Mouse (Mus musculus) urinary bladder, postnatal 25 days (tissue): ENCODE data around the gene Agfg2.
"Not testable (repeated sequence)": the region's sequence is repeated elsewhere in the genome, so short reads cannot be mapped to it uniquely, and the experiment has no call there.

Source experiments
- DNase-seq: peaks from one replicate; pipeline ENCODE4 v3.0.0; 2022; ENCODE audit warnings: low spot score

Agfg2 gene

GRCm38 (mm10) chr5:137684294-137685123 lies at the start of gene Agfg2:
Agfg2 (minus strand) TSS chr5:137684726.
- peak; percentile 92 for DNase-seq

GRCm38 (mm10) chr5:137733638-137734288 lies 49.2 kb upstream of the Agfg2 start:
- no peak for DNase-seq

DNA sequence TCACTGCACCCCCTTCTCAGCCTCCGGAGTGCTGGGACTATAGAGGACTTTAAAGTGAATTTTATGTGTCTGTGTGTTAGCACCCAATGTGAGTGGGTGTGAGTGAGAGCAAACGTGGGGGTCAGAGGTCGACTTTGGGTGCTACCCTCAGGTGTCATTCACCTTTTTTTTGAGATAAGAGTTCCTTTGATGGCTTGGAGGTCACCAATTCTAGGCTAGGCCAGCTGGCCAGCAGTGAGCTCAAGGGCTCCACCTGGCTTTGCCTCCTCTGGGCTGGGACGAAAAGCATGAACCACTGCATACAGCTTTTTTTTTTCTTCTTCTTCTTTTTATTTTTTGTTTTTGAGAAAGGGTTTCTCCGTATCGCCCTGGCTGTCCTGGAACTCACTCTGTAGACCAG lies 42.2 kb upstream of the Agfg2 start:
- DNase-seq = no peak

DNA sequence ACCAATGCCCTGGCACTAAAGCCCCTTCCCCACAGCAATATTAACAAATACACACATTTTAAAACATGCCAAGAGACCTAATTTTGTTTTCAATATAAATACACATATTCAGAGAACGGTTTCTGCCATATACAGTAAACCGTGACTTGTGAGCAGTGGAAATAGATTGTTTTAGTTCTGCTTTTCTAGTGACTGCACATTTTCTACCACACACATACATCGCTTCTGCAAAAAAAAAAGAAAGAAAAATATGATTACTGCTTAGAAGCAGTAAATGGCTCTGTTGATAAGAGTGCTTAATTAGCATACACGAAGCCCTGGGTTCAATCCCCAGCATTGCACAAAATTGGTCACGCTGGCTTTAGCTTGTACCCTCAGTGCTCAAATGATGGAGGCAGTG lies 39.3 kb upstream of the Agfg2 start:
- no peak for DNase-seq

- not testable (repeated sequence) for DNase-seq
Measured at GRCm38 (mm10) chr5:137720558-137721164, 36.1 kb upstream of the Agfg2 start.

GRCm38 (mm10) chr5:137719088-137719487 lies 34.6 kb upstream of the Agfg2 start:
- DNase-seq = no peak

DNA sequence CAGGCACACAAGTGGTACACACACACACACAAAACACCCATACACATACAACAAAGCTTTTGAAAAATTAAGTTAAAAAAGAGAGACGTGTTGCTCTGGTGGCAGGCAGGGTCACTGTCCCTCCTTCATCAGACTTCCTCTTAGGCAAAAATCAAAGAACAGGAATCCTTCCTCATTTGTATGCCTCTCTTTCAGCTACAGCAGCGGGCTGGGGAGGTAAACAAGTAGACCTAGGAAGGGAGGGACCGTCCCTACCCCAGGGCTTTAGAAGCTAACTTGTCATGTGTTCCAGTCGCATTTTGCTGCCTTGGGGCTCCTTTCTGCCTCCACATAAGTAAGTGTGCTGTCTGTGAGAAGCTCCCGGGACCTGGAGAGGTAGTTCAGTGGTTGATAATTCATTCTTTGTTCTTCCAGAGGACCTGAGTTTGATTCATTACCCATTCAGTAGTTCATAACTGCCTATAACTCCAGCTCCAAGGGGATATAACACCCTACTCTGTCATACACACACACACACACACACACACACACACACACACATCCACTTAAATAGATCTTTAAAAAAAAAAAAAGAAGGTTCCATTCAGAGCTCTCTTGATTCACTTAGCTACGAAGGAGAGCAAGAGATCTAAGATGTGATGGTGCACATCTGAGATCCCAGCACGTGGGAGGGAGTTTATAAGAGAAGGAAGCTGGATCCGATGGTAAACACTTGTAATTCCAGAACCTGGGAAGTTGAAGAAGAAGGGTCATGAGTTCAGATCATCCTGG lies 33.7 kb upstream of the Agfg2 start:
- DNase-seq = no peak

GRCm38 (mm10) chr5:137715685-137716084 lies 31.2 kb upstream of the Agfg2 start:
- no peak for DNase-seq

DNA sequence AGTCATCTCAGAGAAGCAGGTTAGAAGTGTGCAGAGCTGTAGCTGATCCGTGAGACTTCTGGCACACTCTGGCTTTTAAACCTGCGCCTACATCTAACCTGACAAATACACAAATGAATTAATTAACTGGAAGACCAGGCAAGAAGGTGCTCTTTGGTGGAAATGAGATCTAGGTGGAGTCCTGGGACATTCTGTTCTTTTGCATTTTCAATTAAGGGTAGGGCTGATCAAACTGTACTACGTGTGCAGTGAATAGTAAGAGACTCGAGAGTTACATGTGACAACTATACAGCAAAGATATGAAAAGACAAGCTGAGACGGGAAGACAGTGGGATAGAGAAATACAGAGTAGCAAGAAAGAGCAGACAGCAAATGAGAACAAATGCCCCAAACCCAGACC lies 28.9 kb upstream of the Agfg2 start:
- DNase-seq = no peak

DNA sequence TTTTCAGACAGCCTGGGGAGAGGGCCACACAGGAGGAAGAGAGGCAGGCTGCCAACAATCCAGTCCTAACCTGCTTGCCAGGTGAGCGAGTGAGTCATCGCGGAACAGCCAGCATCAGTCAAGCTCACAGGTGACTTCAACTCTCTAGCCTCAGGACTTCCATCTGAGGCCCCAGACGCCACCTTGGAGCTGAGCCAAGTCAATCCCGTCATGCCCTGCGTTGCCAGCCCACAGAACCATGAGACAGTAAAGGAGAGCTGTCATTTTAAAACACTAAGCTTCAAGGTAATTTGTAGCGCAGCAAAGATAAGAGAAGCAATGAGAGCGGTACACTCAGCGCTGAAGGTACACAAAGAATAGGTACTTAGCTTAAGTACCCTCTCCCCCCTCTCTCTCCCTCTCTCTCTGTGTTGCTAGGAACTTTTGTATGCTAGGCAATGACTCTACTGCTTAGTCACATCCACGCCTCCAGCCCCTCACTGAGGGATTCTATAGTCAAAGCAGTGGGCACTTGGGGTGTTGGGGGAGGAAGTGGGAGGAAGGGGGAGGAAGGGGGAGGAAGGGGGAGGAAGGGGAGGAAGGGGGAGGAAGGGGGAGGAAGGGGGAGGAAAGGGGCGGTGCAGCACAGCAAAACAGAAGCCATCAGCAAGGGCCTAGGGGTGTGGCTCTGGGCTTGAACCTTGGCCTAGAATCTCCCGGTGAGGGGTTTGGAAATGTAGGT lies 22.5 kb upstream of the Agfg2 start:
- peak; percentile 82 for DNase-seq

DNA sequence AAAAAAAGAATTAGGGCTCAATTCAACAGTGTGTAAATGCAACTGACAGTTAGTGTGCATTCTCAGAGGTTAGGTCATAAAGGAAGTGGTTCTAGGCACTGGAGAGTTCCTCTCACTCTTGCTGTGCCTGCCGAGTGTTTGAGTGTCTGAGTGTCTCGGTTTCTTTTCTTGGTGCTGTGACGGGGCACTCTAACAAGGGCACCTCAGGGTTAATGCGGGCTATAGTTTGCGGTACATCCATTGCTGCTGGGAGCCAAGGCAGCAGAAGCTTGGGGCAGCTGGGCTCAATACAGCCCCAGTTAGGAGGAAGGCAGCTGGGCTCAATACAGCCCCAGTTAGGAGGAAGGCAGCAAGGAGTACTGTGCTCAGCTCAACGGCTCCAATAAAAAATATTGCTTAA lies 20.7 kb upstream of the Agfg2 start:
- no peak for DNase-seq

- DNase-seq = no peak
Measured at GRCm38 (mm10) chr5:137699850-137700249, 15.3 kb upstream of the Agfg2 start.

DNA sequence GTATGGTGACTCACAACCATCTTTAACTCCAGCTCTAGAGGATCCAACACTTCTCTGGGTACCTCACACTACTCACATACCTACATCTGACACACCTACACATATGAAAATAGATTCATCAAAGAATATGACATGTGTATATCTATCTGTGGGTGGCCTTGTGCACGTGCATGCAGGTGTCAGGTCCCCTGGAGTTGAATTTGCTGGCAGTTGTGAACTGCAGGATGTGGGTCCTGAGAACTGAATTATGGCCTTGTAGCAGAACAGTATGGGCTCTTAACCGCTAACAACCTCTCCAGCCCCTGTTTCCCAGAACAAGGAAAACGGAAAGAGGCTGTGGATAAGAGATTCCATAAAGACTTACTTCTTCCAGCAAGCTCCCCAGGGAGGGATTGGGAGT lies 14.6 kb upstream of the Agfg2 start:
- no peak for DNase-seq

DNA sequence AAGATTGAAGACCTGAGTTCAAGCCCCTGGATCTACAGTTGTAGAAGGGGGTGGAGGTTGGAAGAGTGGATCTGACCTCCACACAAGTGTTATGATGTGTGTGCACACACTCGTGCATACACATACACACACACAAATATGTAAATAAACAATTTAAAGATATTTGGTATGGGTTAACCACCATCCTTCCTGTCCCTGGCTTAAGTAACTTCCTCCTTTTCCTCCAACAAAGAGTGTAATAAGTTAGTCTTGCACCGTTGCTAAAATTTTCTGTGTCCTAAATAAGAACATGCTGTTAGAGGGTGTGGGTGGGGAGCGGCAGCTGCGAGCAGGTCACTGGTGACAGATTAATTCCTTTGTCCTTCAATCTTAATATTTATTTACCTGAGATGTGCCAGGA lies 11.4 kb upstream of the Agfg2 start:
- no peak for DNase-seq

DNA sequence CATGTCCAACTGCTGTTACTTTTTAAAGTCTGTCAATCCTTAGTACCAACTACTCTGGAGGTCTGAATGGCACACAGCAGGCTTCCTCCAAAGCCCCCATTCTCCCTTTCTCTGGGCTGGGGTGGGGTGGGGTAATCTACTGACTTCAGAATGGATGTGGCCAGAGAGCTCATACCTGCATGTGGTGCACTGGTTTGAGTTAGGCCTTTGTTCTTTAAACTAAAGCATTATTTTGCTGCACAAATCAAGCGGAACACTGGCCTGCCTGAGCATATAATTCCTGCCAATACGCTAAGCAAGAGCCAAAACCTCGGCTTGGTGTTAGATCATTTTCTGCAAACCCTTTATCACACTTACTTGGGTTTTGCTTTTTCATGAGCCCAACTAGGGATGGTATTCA lies 10.3 kb upstream of the Agfg2 start:
- DNase-seq = no peak

DNA sequence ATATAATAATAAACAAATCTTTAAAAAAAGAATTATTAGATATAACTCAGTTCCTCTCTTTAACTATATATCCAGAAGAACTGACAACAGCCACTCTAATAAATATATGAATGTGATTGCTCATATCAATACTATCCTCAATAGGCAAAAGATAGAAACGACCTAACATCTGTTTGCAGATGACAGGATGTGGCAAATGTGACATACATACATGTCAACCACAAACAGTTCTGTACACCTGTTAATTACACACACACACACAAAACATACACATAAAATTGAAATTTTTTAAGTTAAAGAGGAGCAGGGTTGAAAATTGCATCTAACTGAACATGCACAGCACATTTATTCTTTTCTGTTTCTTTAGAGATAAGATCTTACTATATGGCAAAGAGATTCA lies 7.4 kb upstream of the Agfg2 start:
- no peak for DNase-seq

DNA sequence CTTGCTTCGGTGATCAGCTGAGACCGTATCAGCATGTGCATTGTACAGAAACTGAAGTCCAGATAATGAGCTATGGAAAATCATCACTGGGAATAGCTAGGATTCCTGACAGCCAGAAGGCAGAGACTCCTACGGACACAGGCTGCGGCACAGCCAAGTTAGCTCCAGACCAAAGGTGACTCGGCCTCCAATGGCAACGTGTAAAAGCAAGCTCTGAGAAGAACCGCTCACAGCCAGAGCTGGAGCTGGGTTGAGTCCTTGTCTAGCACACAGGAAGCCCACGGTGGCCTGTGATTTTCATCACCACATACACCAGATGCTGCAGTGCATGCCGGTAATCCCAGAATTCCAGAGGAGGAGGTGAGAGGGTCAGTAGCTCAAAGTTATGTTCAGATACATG lies 6.0 kb upstream of the Agfg2 start:
- no peak for DNase-seq

DNA sequence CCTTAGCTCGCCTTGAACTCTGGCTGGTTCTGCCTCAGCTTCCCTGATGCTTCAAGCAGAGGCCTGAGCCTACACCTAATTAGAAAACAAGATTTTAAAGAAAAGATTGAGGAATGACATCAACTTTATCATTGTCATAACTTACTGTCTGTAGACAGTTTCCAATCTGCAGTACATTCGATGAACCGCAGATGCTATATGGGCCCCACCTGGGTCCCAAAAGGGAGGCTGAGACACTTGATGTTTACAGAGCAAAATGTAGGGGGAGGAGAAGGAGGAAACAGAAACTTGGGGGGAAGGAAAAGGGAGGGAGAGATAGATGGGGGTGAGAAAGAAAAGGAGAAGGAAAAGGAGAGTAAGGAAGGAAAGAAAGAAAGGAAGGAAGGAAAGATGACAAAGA lies 5.4 kb upstream of the Agfg2 start:
- DNase-seq = no peak

DNA sequence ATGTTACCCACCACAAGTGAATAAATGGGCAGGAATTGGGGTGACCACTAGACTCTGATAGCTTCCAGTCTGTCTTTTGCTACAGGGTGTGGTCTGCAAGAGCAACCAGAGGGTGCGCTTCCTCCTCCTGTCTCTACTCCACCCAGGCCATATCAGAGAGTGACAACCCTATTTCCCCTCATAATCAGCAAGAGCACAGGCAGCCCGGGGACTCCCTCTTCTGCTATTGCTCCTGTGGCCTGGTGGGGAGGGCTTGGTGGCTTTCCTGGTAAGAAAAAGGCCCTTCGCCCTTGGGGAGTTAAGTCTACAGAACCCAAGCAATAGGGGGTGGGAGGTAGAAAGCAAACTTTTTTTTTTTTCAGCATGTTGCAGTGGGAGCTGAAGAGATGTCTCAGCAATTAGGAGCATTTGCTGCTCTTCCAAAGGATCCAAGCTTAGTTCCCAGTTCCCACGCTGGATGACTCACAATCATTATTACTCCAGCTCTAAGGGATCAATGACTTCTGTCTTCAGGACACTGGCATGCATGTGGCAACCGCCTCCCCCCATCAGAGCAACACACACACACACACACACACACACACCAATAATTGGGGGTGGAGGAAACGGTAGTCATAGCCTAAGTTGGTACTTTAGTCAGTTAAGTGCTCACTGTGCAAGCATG lies 1.7 kb upstream of the Agfg2 start:
- DNase-seq = no peak

DNA sequence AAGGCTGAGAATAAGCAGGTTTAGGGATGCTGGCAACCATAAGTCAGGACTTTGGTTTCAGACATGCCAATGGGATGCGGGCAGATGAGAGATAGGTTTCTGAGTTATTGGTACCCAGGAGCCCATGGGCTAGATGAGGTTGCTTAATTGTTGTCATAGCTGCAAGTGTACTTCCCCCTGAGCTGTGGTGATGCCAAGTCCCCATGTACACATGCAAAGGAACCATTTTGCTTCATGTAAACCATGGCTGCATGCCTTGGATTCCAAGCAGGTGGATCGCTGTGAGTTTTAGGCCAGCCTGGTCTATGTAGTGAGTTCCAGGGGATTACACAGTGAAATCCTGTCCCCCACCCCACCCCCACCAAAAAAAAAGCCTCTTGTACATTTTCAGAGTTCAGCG lies 1.1 kb upstream of the Agfg2 start:
- DNase-seq = no peak
